Mouse (Mus musculus): ENCODE results near the gene Etfa.

DNA sequence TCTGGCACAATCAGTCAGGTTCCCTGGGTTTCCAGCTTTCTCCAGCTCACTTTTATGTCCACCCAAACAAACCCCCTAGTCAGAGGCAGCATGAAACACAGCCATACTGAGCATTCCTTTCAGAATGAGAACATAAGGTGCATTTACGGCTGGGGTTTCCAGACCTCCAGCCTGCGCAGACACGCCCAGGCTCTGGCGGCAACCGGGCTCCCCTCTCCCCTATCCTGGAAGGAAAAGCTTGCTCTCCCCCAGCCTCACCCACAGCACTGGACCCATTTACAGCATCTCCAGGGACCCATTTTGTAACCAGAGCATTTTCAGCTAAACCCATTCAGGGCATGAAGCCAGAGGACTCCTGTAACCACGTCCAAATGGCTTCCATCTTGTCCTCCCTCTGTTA is 62.0 kb downstream of the Etfa start:
- TF ChIP-seq POLR2A (IDR thresholded peaks at IDR 0.05; ENCODE audit: insufficient read depth, low read depth, low read length) = no peak
- no peak for TF ChIP-seq CTCF (IDR thresholded peaks at IDR 0.05; ENCODE audit: insufficient read depth, low read depth, low read length)

Data from olfactory bulb, adult 2 months (tissue).